Mouse (Mus musculus) limb, embryonic 15.5 days (tissue): Measurements from ENCODE around the gene Rrm1. TPM values are rescaled to one million over a fixed set of nuclear protein-coding genes. Genes with fewer than 3 reads are reported as not detected.

Experiments used
- ATAC-seq: fragments of 200-750 bp; cut with Nextera tagmentation; 2 replicates; pipeline ENCODE4 v1.8.0; 2017; ENCODE audit warnings: low read depth, moderate TSS enrichment; ENCODE audit not compliant: insufficient number of reproducible peaks, low FRiP score, low TSS enrichment
- H3K27ac ChIP-seq: fragments of 300-500 bp; sonication (generic); 2 replicates; pipeline ENCODE4 v1.5.1; 2015; ENCODE audit warnings: moderate library complexity, mild to moderate bottlenecking, inconsistent platforms
- H3K27me3 ChIP-seq: fragments of 300-500 bp; sonication (generic); 2 replicates; pipeline ENCODE4 v1.6.1; 2015; ENCODE audit warnings: inconsistent platforms
- H3K36me3 ChIP-seq: fragments of 300-500 bp; sonication (generic); 2 replicates; pipeline ENCODE4 v1.6.1; 2015; ENCODE audit warnings: inconsistent platforms
- H3K4me1 ChIP-seq: fragments of 300-500 bp; sonication (generic); 2 replicates; pipeline ENCODE4 v1.6.1; 2015; ENCODE audit warnings: inconsistent platforms
- H3K4me2 ChIP-seq: fragments of 300-500 bp; sonication (generic); 2 replicates; pipeline ENCODE4 v1.6.1; 2015; ENCODE audit warnings: mild to moderate bottlenecking, inconsistent platforms
- H3K4me3 ChIP-seq: fragments of 300-500 bp; sonication (generic); 2 replicates; pipeline ENCODE4 v1.5.1; 2015; ENCODE audit warnings: mild to moderate bottlenecking, inconsistent platforms
- H3K9ac ChIP-seq: fragments of 300-500 bp; sonication (generic); 2 replicates; pipeline ENCODE4 v1.6.1; 2015; ENCODE audit warnings: inconsistent platforms
- H3K9me3 ChIP-seq: fragments of 300-500 bp; sonication (generic); 2 replicates; pipeline ENCODE4 v1.6.1; 2016; ENCODE audit warnings: inconsistent platforms
- WGBS: fragments of 180-500 bp; shearing (Covaris S2); methylation state at CpG from one replicate; pipeline ENCODE4 v1.1.7; 2015; 5-methylcytosine and 5-hydroxymethylcytosine counted together
- polyA plus RNA-seq: library from polyadenylated mRNA; unstranded; fragments of >200 nt; fragmentation: Nextera tagmentation; extraction: Ambion mirVana; gene quantifications from 2 replicates; pipeline ENCODE4 v1.2.1, GENCODE M21; 2015

Rrm1 gene
- polyA plus RNA-seq, 1 experiment from 2014 or later = 120 TPM

- Histone ChIP-seq H3K4me3 (no peak overlapping the region), H3K27me3 (no peaks in the 10 kb centered on the region), H3K9me3 (no peaks in the 10 kb centered on the region), H3K27ac (no peak overlapping the region), H3K9ac (no peak overlapping the region), H3K4me2 (no peak overlapping the region), H3K36me3 (peaks cover 18% of the 10 kb centered on the region), H3K4me1 (no peaks in the 10 kb centered on the region)
- WGBS = 64% methylated on average over 2 of the region's 2 CpGs
- no peak for ATAC-seq
Measured at GRCm38 (mm10) chr7:102434344-102434743, 7.2 kb upstream of the Rrm1 start.

- Histone ChIP-seq H3K9ac (no peak overlapping the region), H3K27ac (peak overlapping the region; percentile 88), H3K4me3 (peak overlapping the region; percentile 77), H3K4me2 (peak overlapping the region; percentile 38), H3K4me1 (peaks cover 23% of the 10 kb centered on the region; the same call in 1 of the 2 replicates), H3K27me3 (no peaks in the 10 kb centered on the region), H3K9me3 (no peaks in the 10 kb centered on the region), H3K36me3 (peaks cover 13% of the 10 kb centered on the region)
- 50% methylated on average over 15 of the region's 15 CpGs for WGBS
- ATAC-seq = no peak
Measured at GRCm38 (mm10) chr7:102440822-102441656, 456 bp upstream of the Rrm1 start.

- peaks cover 23% of the 10 kb centered on the region; the same call in 1 of the 2 replicates for H3K4me1 ChIP-seq
- H3K36me3 ChIP-seq = peaks cover 23% of the 10 kb centered on the region
- no peaks in the 10 kb centered on the region for H3K9me3 ChIP-seq
- H3K4me2 ChIP-seq = peak overlapping the region; percentile 64
- WGBS = 3% methylated on average over 4 of the region's 4 CpGs
- H3K4me3 ChIP-seq = peak overlapping the region; percentile 77
- no peaks in the 10 kb centered on the region for H3K27me3 ChIP-seq
- peak overlapping the region; percentile 88 for H3K27ac ChIP-seq
- peak overlapping the region; percentile 84 for H3K9ac ChIP-seq
- no peak for ATAC-seq
Measured at GRCm38 (mm10) chr7:102442432-102442831, 937 bp downstream of the Rrm1 start.

- no peak for ATAC-seq
- no peak overlapping the region for H3K4me2 ChIP-seq
- peaks cover 23% of the 10 kb centered on the region; the same call in 1 of the 2 replicates for H3K4me1 ChIP-seq
- no peak overlapping the region for H3K27ac ChIP-seq
- no peaks in the 10 kb centered on the region for H3K9me3 ChIP-seq
- H3K4me3 ChIP-seq = no peak overlapping the region
- 75% methylated on average over 2 of the region's 2 CpGs for WGBS
- H3K27me3 ChIP-seq = no peaks in the 10 kb centered on the region
- H3K9ac ChIP-seq = no peak overlapping the region
- H3K36me3 ChIP-seq = peaks cover 32% of the 10 kb centered on the region
Measured at GRCm38 (mm10) chr7:102444301-102444700, 2.8 kb downstream of the Rrm1 start.

GRCm38 (mm10) chr7:102446438-102446837 lies 4.9 kb downstream of the Rrm1 start:
- no peak overlapping the region for H3K4me2 ChIP-seq
- 83% methylated on average over 9 of the region's 9 CpGs for WGBS
- H3K36me3 ChIP-seq = peaks cover 50% of the 10 kb centered on the region
- no peak for ATAC-seq
- H3K4me1 ChIP-seq = peaks cover 23% of the 10 kb centered on the region; the same call in 1 of the 2 replicates
- no peaks in the 10 kb centered on the region for H3K27me3 ChIP-seq
- H3K9me3 ChIP-seq = no peaks in the 10 kb centered on the region
- H3K9ac ChIP-seq = no peak overlapping the region
- no peak overlapping the region for H3K27ac ChIP-seq
- no peak overlapping the region for H3K4me3 ChIP-seq

GRCm38 (mm10) chr7:102458618-102459380 lies 17.3 kb downstream of the Rrm1 start:
- H3K4me1 ChIP-seq = no peaks in the 10 kb centered on the region
- peaks cover 74% of the 10 kb centered on the region for H3K36me3 ChIP-seq
- H3K27ac ChIP-seq = no peak overlapping the region
- no peak overlapping the region for H3K4me3 ChIP-seq
- H3K27me3 ChIP-seq = no peaks in the 10 kb centered on the region
- H3K4me2 ChIP-seq = no peak overlapping the region
- H3K9ac ChIP-seq = no peak overlapping the region
- 84% methylated on average over 5 of the region's 5 CpGs for WGBS
- no peaks in the 10 kb centered on the region for H3K9me3 ChIP-seq
- no peak for ATAC-seq

- WGBS = 87% methylated on average over 8 of the region's 8 CpGs
- no peak overlapping the region for H3K4me2 ChIP-seq
Measured at GRCm38 (mm10) chr7:102467566-102467965, 26.1 kb downstream of the Rrm1 start.

GRCm38 (mm10) chr7:102472675-102473074 lies 31.2 kb downstream of the Rrm1 start:
- H3K9me3 ChIP-seq = no peaks in the 10 kb centered on the region
- WGBS = 39% methylated on average over 5 of the region's 5 CpGs
- no peak overlapping the region for H3K4me3 ChIP-seq
- no peaks in the 10 kb centered on the region for H3K27me3 ChIP-seq
- H3K27ac ChIP-seq = no peak overlapping the region
- no peaks in the 10 kb centered on the region for H3K4me1 ChIP-seq
- H3K36me3 ChIP-seq = peaks cover 16% of the 10 kb centered on the region
- no peak overlapping the region for H3K4me2 ChIP-seq
- no peak overlapping the region for H3K9ac ChIP-seq
- no peak for ATAC-seq

More at GRCm38 (mm10) chr7:102467566-102467965, 26.1 kb downstream of the Rrm1 start:
- Histone ChIP-seq H3K36me3 (peaks cover 61% of the 10 kb centered on the region), H3K27ac (no peak overlapping the region), H3K9ac (no peak overlapping the region), H3K4me1 (no peaks in the 10 kb centered on the region), H3K27me3 (no peaks in the 10 kb centered on the region), H3K9me3 (no peaks in the 10 kb centered on the region), H3K4me3 (no peak overlapping the region)
- ATAC-seq = no peak

GRCm38 (mm10) chr7:102476601-102477000 lies 35.1 kb downstream of the Rrm1 start:
- Histone ChIP-seq H3K36me3 (no peaks in the 10 kb centered on the region), H3K9me3 (no peaks in the 10 kb centered on the region), H3K27ac (no peak overlapping the region), H3K27me3 (no peaks in the 10 kb centered on the region), H3K4me1 (no peaks in the 10 kb centered on the region), H3K9ac (no peak overlapping the region), H3K4me3 (no peak overlapping the region), H3K4me2 (no peak overlapping the region)
- 87% methylated on average over 5 of the region's 5 CpGs for WGBS
- no peak for ATAC-seq

GRCm38 (mm10) chr7:102477377-102477776 lies 35.9 kb downstream of the Rrm1 start:
- Histone ChIP-seq H3K27ac (no peak overlapping the region), H3K4me1 (no peaks in the 10 kb centered on the region), H3K4me2 (no peak overlapping the region), H3K4me3 (no peak overlapping the region), H3K9ac (no peak overlapping the region), H3K36me3 (no peaks in the 10 kb centered on the region), H3K27me3 (no peaks in the 10 kb centered on the region), H3K9me3 (no peaks in the 10 kb centered on the region)
- 83% methylated on average over 11 of the region's 11 CpGs for WGBS
- ATAC-seq = no peak

GRCm38 (mm10) chr7:102478425-102478824 lies 36.9 kb downstream of the Rrm1 start:
- H3K4me1 ChIP-seq = no peaks in the 10 kb centered on the region
- no peaks in the 10 kb centered on the region for H3K27me3 ChIP-seq
- WGBS = 87% methylated on average over 4 of the region's 4 CpGs
- H3K4me2 ChIP-seq = no peak overlapping the region
- H3K9me3 ChIP-seq = no peaks in the 10 kb centered on the region
- no peaks in the 10 kb centered on the region for H3K36me3 ChIP-seq
- no peak overlapping the region for H3K27ac ChIP-seq
- no peak overlapping the region for H3K9ac ChIP-seq
- H3K4me3 ChIP-seq = no peak overlapping the region
- no peak for ATAC-seq

GRCm38 (mm10) chr7:102478926-102479325 lies 37.4 kb downstream of the Rrm1 start:
- Histone ChIP-seq H3K4me3 (no peak overlapping the region), H3K4me2 (no peak overlapping the region), H3K9me3 (no peaks in the 10 kb centered on the region), H3K27me3 (no peaks in the 10 kb centered on the region), H3K36me3 (no peaks in the 10 kb centered on the region), H3K4me1 (no peaks in the 10 kb centered on the region), H3K27ac (no peak overlapping the region), H3K9ac (no peak overlapping the region)
- 44% methylated on average over 3 of the region's 3 CpGs for WGBS
- no peak for ATAC-seq
